Mouse (Mus musculus) neutrophil, adult 59 days (primary cell): ENCODE results near the gene Endog. TPM values are rescaled to one million over a fixed set of nuclear protein-coding genes. Genes with fewer than 3 reads are reported as not detected.

ENCODE experiments used
- total RNA-seq, 2 experiments: library from RNA; stranded (reverse); gene quantifications; 1 replicate in 1 of 2; 2 replicates in 1 of 2; pipeline ENCODE4 v1.2.4; 2023

Endog gene
- 1 to 10 TPM; 3.2 to 3.4 TPM for total RNA-seq

GRCm38 (mm10) chr2:30171371-30171996, at the start of gene Endog:
TSS of gene Endog (plus strand) at chr2:30171493.

DNA sequence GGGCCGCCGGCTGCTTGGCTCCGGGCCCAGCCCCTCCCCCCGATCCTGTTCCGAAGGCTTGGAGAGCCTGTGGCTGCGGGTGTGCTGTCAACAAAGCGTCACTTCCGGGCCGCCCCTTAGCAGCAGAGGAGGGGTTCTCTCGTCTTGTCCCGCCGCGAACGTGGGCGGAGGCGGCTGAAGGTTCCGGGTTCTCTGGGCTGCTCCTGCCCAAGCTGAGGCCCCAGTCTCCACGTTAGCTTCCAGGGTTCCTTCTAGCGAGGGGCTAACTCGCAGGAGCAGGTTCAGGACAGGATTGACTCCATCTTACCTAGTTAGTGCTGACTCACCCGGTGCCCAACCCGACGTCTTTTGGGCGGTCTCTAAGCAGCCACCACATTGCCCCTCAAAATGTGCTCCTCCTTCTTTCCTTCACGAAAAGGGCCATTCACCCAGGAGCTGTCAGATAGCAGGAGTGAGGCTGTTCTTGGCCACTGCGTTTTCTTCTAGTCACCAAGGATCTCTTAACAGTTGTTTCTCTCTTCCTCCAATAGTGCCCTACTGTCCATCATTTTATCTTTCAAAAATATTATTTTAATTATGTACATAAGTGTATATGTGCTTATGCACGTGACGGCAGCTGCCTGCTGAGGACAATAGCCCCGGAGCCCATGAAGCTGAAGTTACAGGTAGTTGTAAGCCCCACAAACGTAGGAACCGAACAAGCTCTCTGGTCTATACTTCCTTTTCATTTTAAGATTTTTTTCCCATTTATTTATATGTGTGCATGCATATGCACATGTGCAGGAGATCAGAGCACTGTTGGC, 46.6 kb upstream of the Endog start, which contains the start of gene Zer1:
Gene Zer1 (minus strand): TSS at position 114 of the 803 bp plus-strand sequence.

GRCm38 (mm10) chr2:30133613-30134377, 37.5 kb upstream of the Endog start, which contains the start of gene Tbc1d13:
TSS of gene Tbc1d13 (plus strand) at chr2:30133746.

DNA sequence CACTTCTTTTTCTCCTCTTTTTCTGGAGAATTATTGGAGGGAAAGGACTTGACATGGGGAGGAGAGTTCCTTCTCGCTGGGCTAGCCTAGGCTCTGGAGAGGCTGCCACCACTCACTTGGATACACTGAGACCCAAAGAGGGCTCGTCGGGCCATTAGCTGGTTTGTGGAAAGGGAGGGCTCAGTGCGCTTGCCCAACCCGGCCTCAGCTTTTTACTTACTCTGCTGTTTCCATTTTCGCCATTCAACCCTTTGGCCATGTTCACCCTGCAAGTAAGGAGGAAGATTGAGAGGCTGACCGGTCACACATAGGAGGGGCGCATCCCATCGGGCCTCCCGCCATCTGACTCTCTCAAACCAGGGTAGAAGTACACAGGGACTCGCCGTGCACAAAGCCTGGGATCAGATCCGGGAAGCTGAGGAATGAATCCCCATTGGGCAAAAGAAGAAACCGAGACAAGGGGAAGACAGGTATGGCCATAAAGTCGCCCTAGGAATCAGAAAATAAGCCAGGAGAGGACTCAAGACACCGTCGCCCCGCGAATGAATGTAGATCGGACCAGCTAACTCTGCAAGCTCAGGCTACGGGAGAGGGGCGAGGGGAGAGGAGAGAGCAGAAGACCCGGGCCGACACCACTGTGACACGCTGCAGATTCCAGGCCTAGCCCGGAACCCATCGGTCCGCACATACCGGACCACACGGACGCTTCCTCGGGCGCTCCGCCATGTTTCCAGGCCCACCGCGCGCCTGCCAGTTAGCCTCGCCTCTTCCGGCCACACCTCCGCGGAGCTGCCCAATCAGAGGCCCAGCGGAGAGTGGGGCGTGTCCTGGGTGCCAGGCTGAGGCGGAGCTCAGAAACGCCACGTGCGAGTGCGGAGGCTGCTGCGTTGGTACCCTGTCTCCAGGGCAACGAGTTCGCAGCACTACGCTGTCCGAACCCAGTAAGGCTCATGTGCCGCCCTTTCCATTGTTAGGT, 6.7 kb downstream of the Endog start, which contains the start of gene Spout1:
Gene Spout1 (minus strand): TSS at position 760 of the 976 bp plus-strand sequence.

GRCm38 (mm10) chr2:30205629-30206357, 34.5 kb downstream of the Endog start, which contains the start of gene Kyat1:
TSS of gene Kyat1 (minus strand) at chr2:30205847.

Other genes starting within 250 kb of the Endog start
- 10 to 100 TPM; 31.0 to 34.2 TPM for gene Gle1, start 236.1 kb upstream of the Endog start, total RNA-seq
- 100 to 1,000 TPM; 184 to 197 TPM for gene Sptan1, start 205.9 kb upstream of the Endog start, total RNA-seq
- gene Wdr34, start 122.6 kb upstream of the Endog start, total RNA-seq, result 1 to 10 TPM; 2.0 TPM
- gene Set, start 114.1 kb upstream of the Endog start, total RNA-seq, result 100 to 1,000 TPM; 117 to 141 TPM
- 10 to 100 TPM in 1 of 2 experiments, 1 to 10 TPM in 1; 4.2 to 11.0 TPM for gene Pkn3, start 93.8 kb upstream of the Endog start, total RNA-seq
- gene Zdhhc12, start 77.8 kb upstream of the Endog start, total RNA-seq, result 10 to 100 TPM; 11.2 to 11.5 TPM
- gene Zer1, start 46.9 kb upstream of the Endog start, total RNA-seq, result 10 to 100 TPM; 32.6 to 35.7 TPM
- 10 to 100 TPM; 44.3 to 51.3 TPM for gene Tbc1d13, start 37.7 kb upstream of the Endog start, total RNA-seq
- 10 to 100 TPM in 1 of 2 experiments, 1 to 10 TPM in 1; 7.6 to 10.1 TPM for gene Spout1, start 7.0 kb downstream of the Endog start, total RNA-seq
- gene Kyat1, start 34.4 kb downstream of the Endog start, total RNA-seq, result 1 to 10 TPM; 2.5 TPM
- 10 to 100 TPM; 16.2 to 19.7 TPM for gene Lrrc8a, start 66.2 kb downstream of the Endog start, total RNA-seq
- gene Gm28035, start 69.1 kb downstream of the Endog start, total RNA-seq, result under 1 TPM in 1 of 2 experiments, not detected in 1; 0.64 TPM
- 1 to 10 TPM; 1.4 to 2.4 TPM for gene Phyhd1, start 94.7 kb downstream of the Endog start, total RNA-seq
- 1 to 10 TPM in 1 of 2 experiments, not detected in 1; 8.2 TPM for gene Gm28038, start 109.5 kb downstream of the Endog start, total RNA-seq
- 1 to 10 TPM; 4.6 to 6.1 TPM for gene Dolk, start 114.8 kb downstream of the Endog start, total RNA-seq
- gene Nup188, start 114.9 kb downstream of the Endog start, total RNA-seq, result 10 to 100 TPM; 30.0 to 30.1 TPM
- gene Sh3glb2, start 187.8 kb downstream of the Endog start, total RNA-seq, result 10 to 100 TPM; 14.6 to 16.0 TPM
- 1 to 10 TPM; 5.9 to 7.6 TPM for gene Miga2, start 192.7 kb downstream of the Endog start, total RNA-seq
- 10 to 100 TPM; 10.8 to 12.6 TPM for gene Dolpp1, start 220.8 kb downstream of the Endog start, total RNA-seq
- 10 to 100 TPM; 31.9 to 36.0 TPM for gene Crat, start 244.3 kb downstream of the Endog start, total RNA-seq
- gene Ptpa, start 244.5 kb downstream of the Endog start, total RNA-seq, result 100 to 1,000 TPM in 1 of 2 experiments, 10 to 100 TPM in 1; 96.5 to 101 TPM